Mouse (Mus musculus): Measurements from ENCODE around the gene Ssc5d.

Ssc5d gene

GRCm38 (mm10) chr7:4948386-4948785 lies 22.8 kb downstream of the Ssc5d start:
- no peak for DNase-seq (ENCODE audit: low spot score)

GRCm38 (mm10) chr7:4950561-4951342 lies 25.2 kb downstream of the Ssc5d start:
- no peak for DNase-seq (ENCODE audit: low spot score)

DNA sequence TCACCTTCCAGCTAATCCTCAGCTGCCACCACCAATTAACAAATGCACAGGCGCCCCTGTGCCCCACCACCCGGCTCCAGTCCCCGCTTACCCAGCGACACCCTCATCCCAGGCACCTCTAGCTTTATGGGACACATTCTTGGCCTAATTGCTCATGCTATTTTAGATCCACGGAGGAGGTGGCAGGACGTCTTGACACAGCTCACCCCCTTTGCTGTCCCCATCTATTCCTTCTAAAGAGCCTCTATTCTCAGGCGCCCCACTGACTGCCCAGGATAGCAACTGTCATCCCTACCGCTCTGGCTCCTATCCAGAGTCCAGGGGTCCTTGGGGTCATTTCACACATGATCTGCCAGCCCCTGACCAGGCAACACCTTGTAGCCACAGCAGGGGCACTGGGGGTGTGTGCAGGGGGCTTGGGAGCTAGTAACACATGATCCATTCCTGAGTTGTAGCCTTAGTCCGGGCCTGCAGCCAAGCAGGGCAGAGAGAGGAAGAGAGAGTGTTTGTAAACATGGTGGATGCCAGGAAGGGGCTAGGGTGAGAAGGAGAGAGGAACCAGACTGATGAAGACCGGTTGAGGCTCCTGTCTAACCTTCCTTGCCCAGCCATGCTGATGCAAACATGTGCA lies 28.3 kb downstream of the Ssc5d start:
- no peak for DNase-seq (ENCODE audit: low spot score)

- no peak for DNase-seq (ENCODE audit: low spot score)
These were observed 31.8 kb downstream of the Ssc5d start for GRCm38 (mm10) chr7:4957361-4957760.

GRCm38 (mm10) chr7:4963527-4963926 lies 37.9 kb downstream of the Ssc5d start:
- no peak for DNase-seq (ENCODE audit: low spot score)

DNA sequence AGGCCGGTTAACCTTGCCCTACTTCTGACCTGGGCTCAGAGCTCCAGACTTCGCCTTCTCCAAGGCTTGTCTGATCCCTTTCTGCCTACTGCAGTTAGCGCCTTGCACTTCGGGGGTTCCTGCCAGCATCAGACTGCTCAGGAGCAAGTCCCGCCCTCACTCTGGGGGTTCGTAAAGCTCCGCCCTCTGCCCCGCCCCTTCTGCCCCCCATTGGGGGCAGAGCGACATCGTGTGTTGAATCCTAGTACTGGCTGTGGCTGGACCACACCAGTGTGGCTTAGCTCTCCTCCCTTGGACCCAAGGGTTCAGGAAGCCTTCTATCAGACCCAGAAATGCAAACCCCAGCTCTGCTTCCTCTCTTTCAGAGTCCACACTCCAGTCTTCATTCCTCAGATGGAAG lies 38.7 kb downstream of the Ssc5d start, which contains the start of gene Sbk2:
Sbk2 (minus strand) TSS at position 135 of the 400 bp plus-strand sequence.
- peak; percentile 37 for DNase-seq (ENCODE audit: low spot score)

DNA sequence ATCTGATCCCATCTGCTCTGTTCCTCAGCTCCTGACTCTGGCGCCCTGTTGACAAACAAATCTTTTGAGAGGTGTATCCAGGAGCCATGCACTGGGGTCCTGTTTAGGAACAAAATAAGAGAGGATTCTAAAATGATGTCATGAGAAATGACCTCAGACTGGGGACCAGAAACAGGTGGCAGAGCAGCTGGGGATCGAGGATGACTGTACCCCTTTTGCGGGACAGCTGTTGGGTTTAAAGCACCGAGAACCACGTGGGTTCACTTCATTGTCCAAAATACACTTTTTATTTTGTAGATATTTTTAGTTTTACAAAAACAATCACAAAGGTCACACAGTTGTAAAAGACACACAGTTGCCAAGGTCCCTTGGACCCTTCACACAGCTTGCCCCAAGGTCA lies 39.4 kb downstream of the Ssc5d start:
- no peak for DNase-seq (ENCODE audit: low spot score)

GRCm38 (mm10) chr7:4971068-4971467 lies 45.5 kb downstream of the Ssc5d start, which contains the start of gene Sbk3:
Sbk3 (minus strand) TSS chr7:4971168.
- DNase-seq (ENCODE audit: low spot score): no peak

- DNase-seq (ENCODE audit: low spot score): no peak
These were observed 46.1 kb downstream of the Ssc5d start for GRCm38 (mm10) chr7:4971710-4972109.

DNA sequence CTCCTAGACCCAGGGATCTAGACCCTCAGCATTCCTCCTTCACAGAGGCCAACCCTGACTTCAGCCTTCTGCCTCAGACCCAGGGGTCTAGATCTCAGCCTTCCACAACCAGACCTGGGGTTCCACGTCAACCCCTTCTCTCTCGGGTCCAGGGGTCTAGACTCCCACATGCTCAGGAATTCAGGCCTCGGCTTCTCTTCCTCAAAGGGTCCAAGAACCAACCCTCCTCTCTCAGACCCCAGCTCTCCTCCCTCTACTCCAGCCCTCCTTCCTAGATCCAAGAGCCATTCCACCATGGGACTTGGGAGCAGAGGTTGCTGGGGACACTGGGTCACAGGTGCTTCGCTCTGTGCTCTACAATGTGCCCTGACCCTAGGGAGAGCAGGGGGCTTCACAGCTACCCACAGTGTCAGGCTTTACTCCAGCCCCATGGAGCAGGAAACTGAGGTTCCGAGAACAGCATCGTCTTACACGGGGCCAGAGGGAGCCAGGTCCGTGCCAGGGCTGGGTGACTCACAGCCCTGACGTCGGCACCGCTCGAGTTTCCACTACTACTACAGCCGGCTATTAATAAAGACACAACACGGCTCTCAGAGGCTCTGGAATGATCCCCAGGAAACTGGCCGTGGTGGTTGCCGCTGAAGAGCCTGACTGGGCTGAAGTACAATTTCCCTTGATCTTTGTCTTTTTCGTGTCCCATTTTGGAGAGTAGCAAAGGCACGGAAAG lies 46.9 kb downstream of the Ssc5d start:
- DNase-seq (ENCODE audit: low spot score): no peak

- no peak for DNase-seq (ENCODE audit: low spot score)
These were observed 49.9 kb downstream of the Ssc5d start for GRCm38 (mm10) chr7:4975455-4975854.

DNA sequence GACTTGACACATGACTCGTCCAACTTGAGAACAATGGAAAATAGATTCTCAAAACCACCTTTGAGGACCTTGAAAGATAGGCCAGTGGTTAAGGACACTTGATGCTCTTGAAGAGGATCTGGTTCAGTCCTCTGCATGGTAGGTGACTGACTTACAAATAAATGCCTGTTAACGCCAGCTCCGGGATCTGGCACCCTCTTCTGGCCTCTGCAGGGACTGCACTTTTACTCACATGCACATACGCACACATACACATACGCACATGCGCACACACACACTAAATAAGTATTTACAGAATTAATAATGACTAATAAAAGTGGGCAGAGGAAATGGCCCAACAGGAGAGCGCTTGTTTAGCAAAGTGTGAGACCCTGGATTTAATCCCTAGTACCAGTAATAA lies 51.2 kb downstream of the Ssc5d start:
- DNase-seq (ENCODE audit: low spot score): no peak

DNA sequence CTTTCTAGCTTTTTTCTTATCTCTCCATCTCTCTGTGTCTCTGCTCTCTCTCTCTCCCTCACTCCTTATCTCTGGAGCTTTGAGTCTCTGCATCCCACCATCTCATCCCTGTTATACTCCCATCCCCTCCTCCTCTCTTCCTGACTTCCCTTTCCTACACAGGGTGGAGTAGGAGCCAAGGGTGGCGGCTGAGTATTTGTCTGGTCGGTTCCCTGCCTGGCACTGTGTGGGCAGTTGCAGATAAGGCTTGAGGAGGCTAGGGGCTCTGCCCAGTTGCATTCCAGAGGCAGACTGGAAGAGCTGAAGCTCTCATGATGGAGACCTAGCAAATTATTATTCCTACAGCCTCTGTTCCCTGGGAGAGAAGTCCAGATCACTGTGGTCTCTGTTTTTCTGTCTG lies 62.7 kb downstream of the Ssc5d start:
- DNase-seq (ENCODE audit: low spot score): no peak

- no peak for DNase-seq (ENCODE audit: low spot score)
These were observed 67.9 kb downstream of the Ssc5d start for GRCm38 (mm10) chr7:4993347-4993998.

DNA sequence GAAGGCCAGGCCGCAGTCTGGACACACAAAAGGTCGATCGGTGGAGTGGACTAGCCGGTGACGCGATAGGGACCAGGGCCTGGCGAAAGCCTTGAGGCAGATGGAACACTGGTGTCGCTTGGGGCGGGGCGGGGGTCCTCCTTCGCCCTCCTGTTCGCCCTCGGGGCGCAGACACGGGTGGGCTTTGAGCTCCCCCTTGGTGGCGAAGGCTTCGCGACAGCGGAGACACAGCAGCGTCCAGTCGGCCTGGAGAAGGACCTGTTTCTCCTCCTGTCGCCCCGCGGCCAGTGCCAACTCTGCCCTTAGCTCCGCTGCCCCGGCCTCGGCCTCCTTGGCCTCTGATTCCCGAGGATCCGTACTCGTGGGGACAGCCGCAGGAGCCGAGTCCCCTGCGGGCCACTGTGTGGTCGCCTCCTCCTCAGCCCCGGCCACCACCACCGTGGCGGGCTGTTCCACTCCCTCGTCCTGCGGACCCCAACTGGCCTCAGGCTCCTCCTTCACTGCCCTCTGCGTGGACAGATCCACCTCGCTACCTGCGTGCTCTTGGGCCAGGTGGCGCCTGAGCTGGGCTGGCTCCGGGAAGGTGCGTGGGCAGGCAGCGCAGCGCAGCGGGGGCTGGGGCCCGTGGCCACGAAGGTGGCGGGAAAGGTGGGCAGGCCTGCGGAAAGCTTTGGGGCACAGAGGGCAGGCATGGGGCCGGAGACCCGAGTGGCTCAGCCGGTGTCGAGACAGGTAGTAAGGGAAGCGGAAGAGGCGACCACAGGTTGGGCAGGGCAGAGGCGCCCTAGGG lies 68.6 kb downstream of the Ssc5d start:
- DNase-seq (ENCODE audit: low spot score): no peak
